Mouse (Mus musculus) neural tube, embryonic 11.5 days (tissue): Measurements from ENCODE around the gene Lin7b. TPM values are rescaled to one million over a fixed set of nuclear protein-coding genes. Genes with fewer than 3 reads are reported as not detected.

Source experiments
- ATAC-seq: fragments of 200-750 bp; cut with Nextera tagmentation; 2 replicates; pipeline ENCODE4 v1.8.0; 2017; ENCODE audit warnings: moderate number of reproducible peaks, mild to moderate bottlenecking, moderate TSS enrichment, moderate library complexity; ENCODE audit not compliant: insufficient read depth, low FRiP score, low TSS enrichment
- DNase-seq: peaks from one replicate; pipeline ENCODE4 v3.0.0-alpha.2; 2015; ENCODE audit warnings: low spot score
- H3K27ac ChIP-seq: fragments of 300-500 bp; sonication (generic); 2 replicates; pipeline ENCODE4 v1.5.1; 2014; ENCODE audit warnings: low read depth, mild to moderate bottlenecking, low read length
- H3K27me3 ChIP-seq: fragments of 300-500 bp; sonication (generic); 2 replicates; pipeline ENCODE4 v1.6.1; 2014; ENCODE audit warnings: mild to moderate bottlenecking, low read length, mixed read lengths; ENCODE audit not compliant: control insufficient read depth, insufficient read depth
- H3K36me3 ChIP-seq: fragments of 300-500 bp; sonication (generic); 2 replicates; pipeline ENCODE4 v1.6.1; 2014; ENCODE audit warnings: mild to moderate bottlenecking, low read length, moderate library complexity, mixed read lengths; ENCODE audit not compliant: control insufficient read depth, insufficient read depth
- H3K4me1 ChIP-seq: fragments of 300-500 bp; sonication (generic); 2 replicates; pipeline ENCODE4 v1.6.1; 2014; ENCODE audit warnings: low read length, mixed read lengths; ENCODE audit not compliant: control insufficient read depth, insufficient read depth
- H3K4me2 ChIP-seq: fragments of 300-500 bp; sonication (generic); 2 replicates; pipeline ENCODE4 v1.6.1; 2014; ENCODE audit warnings: low read depth, mild to moderate bottlenecking, moderate library complexity
- H3K4me3 ChIP-seq: fragments of 300-500 bp; sonication (generic); 2 replicates; pipeline ENCODE4 v1.5.1; 2014; ENCODE audit warnings: low read depth, low read length
- H3K9ac ChIP-seq: fragments of 300-500 bp; sonication (generic); 2 replicates; pipeline ENCODE4 v1.6.1; 2014; ENCODE audit warnings: mild to moderate bottlenecking, low read length
- H3K9me3 ChIP-seq: fragments of 300-500 bp; sonication (generic); 2 replicates; pipeline ENCODE4 v1.6.1; 2016; ENCODE audit warnings: low read length; ENCODE audit not compliant: control insufficient read depth
- WGBS: fragments of 180-500 bp; shearing (Covaris S2); extraction: QIAGEN DNeasy Blood & Tissue Kit; methylation state at CpG from one replicate; pipeline ENCODE4 v1.1.7; 2014; 5-methylcytosine and 5-hydroxymethylcytosine counted together
- polyA plus RNA-seq: library from polyadenylated mRNA; unstranded; fragments of >200 nt; fragmentation: Nextera tagmentation; extraction: Ambion mirVana; gene quantifications from 2 replicates; pipeline ENCODE4 v1.2.1, GENCODE M21; 2014

Gene Lin7b
- polyA plus RNA-seq, 1 experiment from 2014 or later, result 3.4 TPM

DNA sequence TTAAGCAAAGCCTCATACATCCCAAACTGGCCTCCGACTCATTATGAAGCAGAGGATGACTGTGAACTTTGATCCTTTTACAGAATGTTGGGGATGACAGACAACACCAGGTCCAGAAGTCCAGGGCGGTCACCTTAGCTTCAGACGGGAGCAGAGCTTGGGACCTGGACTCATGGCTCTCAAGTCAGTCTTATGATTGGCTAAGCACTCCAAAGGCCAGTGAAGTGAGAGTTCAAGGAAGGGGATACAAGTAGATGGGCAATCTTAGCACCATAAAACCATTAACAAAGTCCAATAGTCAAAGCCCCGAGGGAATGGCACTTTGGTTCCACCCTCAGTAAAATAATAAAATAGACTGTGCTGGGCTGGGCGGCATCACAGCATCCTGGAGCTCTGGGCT, 47.3 kb downstream of the Lin7b start:
- H3K9ac ChIP-seq, result no peak overlapping the region
- no peaks in the 10 kb centered on the region for H3K4me1 ChIP-seq
- no peak overlapping the region for H3K27ac ChIP-seq
- H3K27me3 ChIP-seq, result no peaks in the 10 kb centered on the region
- DNase-seq (no peak), ATAC-seq (no peak)
- H3K36me3 ChIP-seq, result no peaks in the 10 kb centered on the region
- H3K9me3 ChIP-seq, result no peaks in the 10 kb centered on the region
- H3K4me3 ChIP-seq, result no peak overlapping the region
- 44% methylated on average over 5 of the region's 5 CpGs for WGBS
- no peak overlapping the region for H3K4me2 ChIP-seq

DNA sequence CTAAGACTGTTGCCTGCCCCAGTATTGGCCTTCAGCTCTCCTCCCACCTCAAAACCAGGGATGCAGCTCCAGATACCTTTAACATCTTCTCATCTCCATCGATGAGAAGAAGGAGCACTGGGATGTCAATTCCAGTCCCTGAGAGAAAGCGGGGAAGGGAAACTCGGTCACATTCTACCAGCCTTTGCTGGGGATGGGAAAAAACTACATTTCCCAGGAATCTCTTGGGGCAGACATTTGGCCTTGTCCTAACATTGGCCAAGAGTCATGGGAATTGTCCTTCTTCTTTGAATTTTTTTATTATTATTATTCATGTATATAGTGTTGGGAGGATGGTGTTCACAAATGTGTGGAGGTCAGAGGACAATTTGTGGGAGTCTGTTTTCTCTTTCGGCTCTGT, 48.1 kb downstream of the Lin7b start:
- H3K4me3 ChIP-seq, result no peak overlapping the region
- no peak overlapping the region for H3K27ac ChIP-seq
- DNase-seq (no peak), ATAC-seq (no peak)
- WGBS, result 84% methylated on average over 4 of the region's 4 CpGs
- no peaks in the 10 kb centered on the region for H3K36me3 ChIP-seq
- H3K4me1 ChIP-seq, result no peaks in the 10 kb centered on the region
- H3K9me3 ChIP-seq, result no peaks in the 10 kb centered on the region
- no peak overlapping the region for H3K4me2 ChIP-seq
- H3K9ac ChIP-seq, result no peak overlapping the region
- H3K27me3 ChIP-seq, result no peaks in the 10 kb centered on the region

Other genes with a start within 250 kb of the Lin7b start
- 1,454 and 1,462 TPM in 2 replicates for gene Rps11, start 246.1 kb downstream of the Lin7b start, polyA plus RNA-seq
- 1,071 and 1,190 TPM in 2 replicates for gene Rpl13a, start 241.8 kb downstream of the Lin7b start, polyA plus RNA-seq
- 0.21 and 0.30 TPM in 2 replicates for gene Gm45713, start 234.4 kb downstream of the Lin7b start, polyA plus RNA-seq
- gene Flt3l, start 234.2 kb downstream of the Lin7b start, polyA plus RNA-seq, result 0.76 and 0.85 TPM in 2 replicates
- gene Pih1d1, start 216.3 kb downstream of the Lin7b start, polyA plus RNA-seq, result 98.4 and 108 TPM in 2 replicates
- gene Aldh16a1, start 216.0 kb downstream of the Lin7b start, polyA plus RNA-seq, result 34.2 and 37.6 TPM in 2 replicates
- gene Slc17a7, start 206.6 kb downstream of the Lin7b start, polyA plus RNA-seq, result 2.3 and 3.6 TPM in 2 replicates
- gene Gfy, start 191.0 kb downstream of the Lin7b start, polyA plus RNA-seq, result not detected in 2 replicates
- gene Pth2, start 189.6 kb downstream of the Lin7b start, polyA plus RNA-seq, result not detected in 2 replicates
- 0.27 and 0.47 TPM in 2 replicates for gene Ccdc155, start 165.7 kb downstream of the Lin7b start, polyA plus RNA-seq
- gene Dkkl1, start 158.4 kb downstream of the Lin7b start, polyA plus RNA-seq, result 3.1 and 5.2 TPM in 2 replicates
- gene Tead2, start 154.8 kb downstream of the Lin7b start, polyA plus RNA-seq, result 247 and 252 TPM in 2 replicates
- gene Cd37, start 131.5 kb downstream of the Lin7b start, polyA plus RNA-seq, result 0.74 and 0.76 TPM in 2 replicates
- 0.11 TPM in 1 of 2 replicates, not detected in the other for gene Slc6a16, start 129.5 kb downstream of the Lin7b start, polyA plus RNA-seq
- not detected in 2 replicates for gene Slc6a21, start 93.1 kb downstream of the Lin7b start, polyA plus RNA-seq
- gene Trpm4, start 36.8 kb downstream of the Lin7b start, polyA plus RNA-seq, result 6.5 and 8.6 TPM in 2 replicates
- gene Hrc, start 35.3 kb downstream of the Lin7b start, polyA plus RNA-seq, result 0.87 and 1.1 TPM in 2 replicates
- gene Ppfia3, start 3.6 kb downstream of the Lin7b start, polyA plus RNA-seq, result 11.9 and 12.1 TPM in 2 replicates
- gene Snrnp70, start 25.2 kb upstream of the Lin7b start, polyA plus RNA-seq, result 66.4 and 74.1 TPM in 2 replicates
- gene Kcna7, start 35.1 kb upstream of the Lin7b start, polyA plus RNA-seq, result 0.20 TPM in 1 of 2 replicates, not detected in the other
- gene Ntf5, start 43.1 kb upstream of the Lin7b start, polyA plus RNA-seq, result 1.2 and 1.6 TPM in 2 replicates
- gene Lhb, start 50.2 kb upstream of the Lin7b start, polyA plus RNA-seq, result not detected in 2 replicates
- 32.8 and 37.2 TPM in 2 replicates for gene Gys1, start 64.3 kb upstream of the Lin7b start, polyA plus RNA-seq
- gene Ruvbl2, start 67.5 kb upstream of the Lin7b start, polyA plus RNA-seq, result 165 and 172 TPM in 2 replicates
- gene Ftl1, start 89.3 kb upstream of the Lin7b start, polyA plus RNA-seq, result 5,316 and 5,449 TPM in 2 replicates
- gene Bax, start 96.3 kb upstream of the Lin7b start, polyA plus RNA-seq, result 193 and 206 TPM in 2 replicates
- 0.26 and 0.57 TPM in 2 replicates for gene Tulp2, start 111.3 kb upstream of the Lin7b start, polyA plus RNA-seq
- gene Gm45808, start 116.2 kb upstream of the Lin7b start, polyA plus RNA-seq, result not detected in 2 replicates
- gene Dhdh, start 118.2 kb upstream of the Lin7b start, polyA plus RNA-seq, result 2.8 and 2.9 TPM in 2 replicates
- gene Nucb1, start 139.8 kb upstream of the Lin7b start, polyA plus RNA-seq, result 110 and 113 TPM in 2 replicates
- 16.0 and 17.7 TPM in 2 replicates for gene Ppp1r15a, start 155.7 kb upstream of the Lin7b start, polyA plus RNA-seq
- gene Plekha4, start 155.7 kb upstream of the Lin7b start, polyA plus RNA-seq, result 1.3 and 2.3 TPM in 2 replicates
- 0.78 and 1.1 TPM in 2 replicates for gene Hsd17b14, start 184.3 kb upstream of the Lin7b start, polyA plus RNA-seq
- gene Bcat2, start 199.6 kb upstream of the Lin7b start, polyA plus RNA-seq, result 34.1 and 37.4 TPM in 2 replicates
- not detected in 2 replicates for gene Fgf21, start 244.9 kb upstream of the Lin7b start, polyA plus RNA-seq
- gene Fut1, start 246.7 kb upstream of the Lin7b start, polyA plus RNA-seq, result not detected in 2 replicates